Mouse (Mus musculus): ENCODE data around the gene Tcf7l2. TPM values are rescaled to one million over a fixed set of nuclear protein-coding genes. Genes with fewer than 3 reads are reported as not detected.

The Tcf7l2 gene
- polyA plus RNA-seq, 1 experiment = 10.3 TPM

GRCm38 (mm10) chr19:55857328-55857727 lies 115.7 kb downstream of the Tcf7l2 start:
- no peak for TF ChIP-seq MAX (IDR thresholded peaks at IDR 0.05)
- no peak for TF ChIP-seq CTCF (IDR thresholded peaks at IDR 0.05; ENCODE audit: control insufficient read depth, insufficient read depth, insufficient read length)
- TF ChIP-seq USF1 (IDR thresholded peaks at IDR 0.05; ENCODE audit: low read depth) = no peak
- no peak for TF ChIP-seq MYOG (IDR thresholded peaks at IDR 0.05; ENCODE audit: control insufficient read depth, extremely low read depth, insufficient read length)
- Histone ChIP-seq H3K79me2 (ENCODE audit: control insufficient read depth, insufficient read depth) (peaks cover 10% of the 10 kb centered on the region), H3K36me3 (ENCODE audit: control insufficient read depth, insufficient read depth) (peaks cover 4% of the 10 kb centered on the region), H3K79me3 (ENCODE audit: low read depth) (no peaks in the 10 kb centered on the region), H3K4me3 (ENCODE audit: insufficient read depth, poor library complexity, severe bottlenecking) (no peak overlapping the region), H3ac (ENCODE audit: control insufficient read depth, insufficient read length, low read depth) (no peak overlapping the region), H3K27me3 (ENCODE audit: control insufficient read depth, insufficient read depth, insufficient read length) (no peaks in the 10 kb centered on the region)

- no peak overlapping the region for H3K4me3 ChIP-seq (ENCODE audit: insufficient read depth, poor library complexity, severe bottlenecking)
- H3K79me3 ChIP-seq (ENCODE audit: low read depth) = no peaks in the 10 kb centered on the region
- TF ChIP-seq MAX (IDR thresholded peaks at IDR 0.05) (no peak), CEBPB (IDR thresholded peaks at IDR 0.05; ENCODE audit: low read depth) (no peak), MYOD1 (IDR thresholded peaks at IDR 0.05; ENCODE audit: control insufficient read depth, insufficient read length, low read depth) (no peak), FOSL1 (IDR thresholded peaks at IDR 0.05; ENCODE audit: insufficient read depth, low read length, poor library complexity, severe bottlenecking) (no peak), USF1 (IDR thresholded peaks at IDR 0.05; ENCODE audit: low read depth) (no peak), MYOG (IDR thresholded peaks at IDR 0.05; ENCODE audit: control insufficient read depth, extremely low read depth, insufficient read length) (no peak), CTCF (IDR thresholded peaks at IDR 0.05; ENCODE audit: control insufficient read depth, insufficient read depth, insufficient read length) (no peak)
- H3K27me3 ChIP-seq (ENCODE audit: control insufficient read depth, insufficient read depth, insufficient read length) = no peaks in the 10 kb centered on the region
- no peak overlapping the region for H3ac ChIP-seq (ENCODE audit: control insufficient read depth, insufficient read length, low read depth)
- H3K36me3 ChIP-seq (ENCODE audit: control insufficient read depth, insufficient read depth) = peaks cover 15% of the 10 kb centered on the region
- peaks cover 10% of the 10 kb centered on the region for H3K79me2 ChIP-seq (ENCODE audit: control insufficient read depth, insufficient read depth)
Observed at GRCm38 (mm10) chr19:55860009-55860743, 118.6 kb downstream of the Tcf7l2 start.

DNA sequence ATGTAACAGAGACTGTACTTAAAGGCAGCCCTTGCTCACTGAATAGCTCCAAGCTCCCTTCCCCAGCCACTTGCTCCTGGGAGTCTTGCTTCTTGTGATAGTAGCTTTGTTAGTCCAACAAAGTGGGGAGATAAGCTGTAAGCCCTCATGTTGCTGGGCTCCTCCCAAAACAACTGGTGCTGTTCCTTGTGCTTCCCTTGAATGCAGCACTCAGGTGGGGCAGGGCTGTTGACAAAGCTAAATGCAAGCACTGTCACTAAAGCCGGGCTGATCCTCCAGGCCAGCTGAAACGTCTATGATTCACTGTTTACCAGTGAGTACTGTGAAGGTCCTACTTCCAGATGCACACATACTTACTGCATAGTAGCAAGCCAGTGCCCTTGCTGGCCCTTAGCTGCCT lies 120.1 kb downstream of the Tcf7l2 start:
- no peak overlapping the region for H3ac ChIP-seq (ENCODE audit: control insufficient read depth, insufficient read length, low read depth)
- peaks cover 21% of the 10 kb centered on the region for H3K36me3 ChIP-seq (ENCODE audit: control insufficient read depth, insufficient read depth)
- no peaks in the 10 kb centered on the region for H3K79me3 ChIP-seq (ENCODE audit: low read depth)
- H3K79me2 ChIP-seq (ENCODE audit: control insufficient read depth, insufficient read depth) = peaks cover 10% of the 10 kb centered on the region
- TF ChIP-seq USF1 (IDR thresholded peaks at IDR 0.05; ENCODE audit: low read depth) (no peak), CEBPB (IDR thresholded peaks at IDR 0.05; ENCODE audit: low read depth) (no peak)
- no peak overlapping the region for H3K4me3 ChIP-seq (ENCODE audit: insufficient read depth, poor library complexity, severe bottlenecking)
- H3K27me3 ChIP-seq (ENCODE audit: control insufficient read depth, insufficient read depth, insufficient read length) = no peaks in the 10 kb centered on the region

GRCm38 (mm10) chr19:55862559-55862958 lies 120.9 kb downstream of the Tcf7l2 start:
- TF ChIP-seq MYOD1 (IDR thresholded peaks at IDR 0.05; ENCODE audit: control insufficient read depth, insufficient read length, low read depth) (no peak), USF1 (IDR thresholded peaks at IDR 0.05; ENCODE audit: low read depth) (no peak), CTCF (IDR thresholded peaks at IDR 0.05; ENCODE audit: control insufficient read depth, insufficient read depth, insufficient read length) (no peak), MYOG (IDR thresholded peaks at IDR 0.05; ENCODE audit: control insufficient read depth, extremely low read depth, insufficient read length) (no peak), FOSL1 (IDR thresholded peaks at IDR 0.05; ENCODE audit: insufficient read depth, low read length, poor library complexity, severe bottlenecking) (no peak), MAX (IDR thresholded peaks at IDR 0.05) (no peak), CEBPB (IDR thresholded peaks at IDR 0.05; ENCODE audit: low read depth) (no peak)
- no peak overlapping the region for H3K4me3 ChIP-seq (ENCODE audit: insufficient read depth, poor library complexity, severe bottlenecking)
- no peaks in the 10 kb centered on the region for H3K27me3 ChIP-seq (ENCODE audit: control insufficient read depth, insufficient read depth, insufficient read length)
- H3K79me2 ChIP-seq (ENCODE audit: control insufficient read depth, insufficient read depth) = peaks cover 10% of the 10 kb centered on the region
- no peak overlapping the region for H3ac ChIP-seq (ENCODE audit: control insufficient read depth, insufficient read length, low read depth)
- peaks cover 25% of the 10 kb centered on the region for H3K36me3 ChIP-seq (ENCODE audit: control insufficient read depth, insufficient read depth)
- H3K79me3 ChIP-seq (ENCODE audit: low read depth) = no peaks in the 10 kb centered on the region

DNA sequence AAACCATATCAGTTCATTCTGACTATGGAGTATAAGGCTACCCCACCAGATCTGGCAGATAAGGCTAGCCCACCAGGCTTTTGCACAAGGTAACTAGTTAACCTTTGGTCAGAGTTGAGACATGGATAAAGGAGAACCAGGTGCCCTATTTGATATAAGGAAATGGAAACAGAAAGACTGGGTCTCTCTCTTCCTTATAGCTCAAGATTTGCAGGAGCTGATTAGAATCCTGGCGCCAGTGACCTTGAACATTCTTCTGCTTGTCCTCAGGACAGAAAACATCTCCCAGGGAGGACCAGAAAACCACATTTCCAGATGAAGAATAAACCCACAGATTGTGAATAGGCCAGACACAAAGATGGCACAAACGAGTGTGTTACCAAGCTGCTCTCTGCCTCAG lies 123.4 kb downstream of the Tcf7l2 start:
- TF ChIP-seq CEBPB (IDR thresholded peaks at IDR 0.05; ENCODE audit: low read depth) (no peak), USF1 (IDR thresholded peaks at IDR 0.05; ENCODE audit: low read depth) (no peak), FOSL1 (IDR thresholded peaks at IDR 0.05; ENCODE audit: insufficient read depth, low read length, poor library complexity, severe bottlenecking) (no peak), CTCF (IDR thresholded peaks at IDR 0.05; ENCODE audit: control insufficient read depth, insufficient read depth, insufficient read length) (no peak)
- Histone ChIP-seq H3K4me3 (ENCODE audit: insufficient read depth, poor library complexity, severe bottlenecking) (no peak overlapping the region), H3K27me3 (ENCODE audit: control insufficient read depth, insufficient read depth, insufficient read length) (no peaks in the 10 kb centered on the region), H3ac (ENCODE audit: control insufficient read depth, insufficient read length, low read depth) (no peak overlapping the region), H3K36me3 (ENCODE audit: control insufficient read depth, insufficient read depth) (peaks cover 21% of the 10 kb centered on the region), H3K79me3 (ENCODE audit: low read depth) (no peaks in the 10 kb centered on the region), H3K79me2 (ENCODE audit: control insufficient read depth, insufficient read depth) (peaks cover 7% of the 10 kb centered on the region)

GRCm38 (mm10) chr19:55865774-55866578 lies 124.4 kb downstream of the Tcf7l2 start:
- H3K79me2 ChIP-seq (ENCODE audit: control insufficient read depth, insufficient read depth) = no peaks in the 10 kb centered on the region
- no peak overlapping the region for H3ac ChIP-seq (ENCODE audit: control insufficient read depth, insufficient read length, low read depth)
- no peak for TF ChIP-seq CTCF (IDR thresholded peaks at IDR 0.05; ENCODE audit: control insufficient read depth, insufficient read depth, insufficient read length)
- no peak for TF ChIP-seq USF1 (IDR thresholded peaks at IDR 0.05; ENCODE audit: low read depth)
- no peak for TF ChIP-seq MYOG (IDR thresholded peaks at IDR 0.05; ENCODE audit: control insufficient read depth, extremely low read depth, insufficient read length)
- no peak for TF ChIP-seq MAX (IDR thresholded peaks at IDR 0.05)
- no peak for TF ChIP-seq MYOD1 (IDR thresholded peaks at IDR 0.05; ENCODE audit: control insufficient read depth, insufficient read length, low read depth)
- no peak for TF ChIP-seq FOSL1 (IDR thresholded peaks at IDR 0.05; ENCODE audit: insufficient read depth, low read length, poor library complexity, severe bottlenecking)
- TF ChIP-seq CEBPB (IDR thresholded peaks at IDR 0.05; ENCODE audit: low read depth) = no peak
- H3K27me3 ChIP-seq (ENCODE audit: control insufficient read depth, insufficient read depth, insufficient read length) = no peaks in the 10 kb centered on the region
- H3K4me3 ChIP-seq (ENCODE audit: insufficient read depth, poor library complexity, severe bottlenecking) = no peak overlapping the region
- H3K79me3 ChIP-seq (ENCODE audit: low read depth) = no peaks in the 10 kb centered on the region
- peaks cover 21% of the 10 kb centered on the region for H3K36me3 ChIP-seq (ENCODE audit: control insufficient read depth, insufficient read depth)
